Mouse (Mus musculus): Measurements from ENCODE around the gene Ctnnd2. TPM values are rescaled to one million over a fixed set of nuclear protein-coding genes. Genes with fewer than 3 reads are reported as not detected.

Gene Ctnnd2
- total RNA-seq, 2 experiments from 2014 or later: not detected

DNA sequence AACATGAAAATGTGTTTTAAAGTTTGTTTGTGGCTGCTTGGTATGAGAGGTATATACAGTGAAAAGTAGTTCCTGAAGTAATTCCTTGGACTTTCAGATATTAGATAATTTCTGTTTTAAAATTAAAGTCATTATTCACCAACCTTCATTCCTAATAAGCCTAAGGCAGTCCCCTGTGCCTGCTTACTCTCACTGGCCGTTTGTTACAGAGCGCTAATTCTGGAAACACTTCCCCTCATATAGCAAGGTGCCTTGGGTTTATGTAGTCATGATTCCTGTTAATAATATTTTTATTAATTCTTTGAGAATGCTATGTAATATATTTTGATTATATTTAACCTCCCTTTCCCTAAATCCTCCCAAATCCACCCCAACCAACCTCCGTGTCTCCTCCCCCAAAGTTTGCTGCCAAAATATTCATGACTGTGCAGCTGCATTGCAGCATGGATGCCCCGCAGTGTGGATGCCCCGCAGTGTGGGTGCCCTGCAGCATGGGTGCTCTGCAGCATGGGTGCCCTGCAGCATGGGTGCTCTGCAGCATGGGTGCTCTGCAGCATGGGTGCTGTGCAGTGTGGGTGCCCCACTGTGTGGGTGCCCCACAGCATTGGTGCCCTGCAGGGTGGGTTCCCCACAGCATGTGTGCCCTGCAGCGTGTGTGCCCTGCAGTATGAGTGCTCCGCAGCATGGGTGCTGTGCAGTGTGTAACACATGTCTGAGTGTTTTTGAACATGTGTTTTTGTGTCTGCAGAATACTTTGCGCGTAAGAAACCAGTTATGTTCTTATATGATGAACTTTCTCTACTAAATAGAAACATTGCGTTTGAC lies 63.0 kb downstream of the Ctnnd2 start:
- DNase-seq: no peak
- intact Hi-C loops (cut with DNase I): no loop called here

DNA sequence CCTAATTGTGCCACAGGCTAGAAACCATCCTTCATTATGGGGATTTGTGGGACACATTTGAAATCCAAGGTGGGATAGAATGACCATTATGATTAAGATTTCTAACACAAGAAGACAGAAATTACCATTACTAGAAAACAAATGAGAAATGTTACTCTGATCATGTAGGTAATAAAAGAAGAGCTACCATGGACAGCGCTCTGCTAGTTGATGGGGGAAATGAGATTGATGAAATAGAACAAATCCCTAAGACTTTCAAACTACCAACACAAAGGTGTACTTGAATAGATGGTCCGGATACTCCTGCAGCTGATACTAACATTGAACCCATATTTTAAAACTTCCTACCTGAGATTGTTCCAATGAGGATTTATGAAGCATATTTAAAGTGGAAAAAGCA lies 68.5 kb downstream of the Ctnnd2 start:
- DNase-seq: no peak
- intact Hi-C loops (cut with DNase I): no loop called here

DNA sequence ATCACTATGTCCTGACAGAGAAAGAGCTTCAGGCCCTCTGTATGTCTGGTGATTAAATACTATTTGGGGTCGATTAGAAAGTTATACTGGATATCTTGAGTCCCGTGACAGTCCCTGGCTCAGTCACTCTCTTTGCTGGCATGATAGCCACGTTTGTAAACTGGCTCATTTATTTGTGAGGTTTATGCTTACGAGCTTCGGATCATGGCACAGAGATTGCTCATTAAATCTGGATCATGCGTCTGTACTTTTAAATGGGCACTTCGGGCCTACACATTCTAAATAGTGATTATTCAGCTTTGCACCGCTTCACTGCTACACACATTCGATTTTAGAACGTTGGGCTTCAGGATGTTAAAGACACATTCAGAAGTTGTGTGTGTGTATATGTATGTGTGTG lies 96.4 kb downstream of the Ctnnd2 start:
- intact Hi-C loops (cut with DNase I): no loop called here
- DNase-seq: no peak

DNA sequence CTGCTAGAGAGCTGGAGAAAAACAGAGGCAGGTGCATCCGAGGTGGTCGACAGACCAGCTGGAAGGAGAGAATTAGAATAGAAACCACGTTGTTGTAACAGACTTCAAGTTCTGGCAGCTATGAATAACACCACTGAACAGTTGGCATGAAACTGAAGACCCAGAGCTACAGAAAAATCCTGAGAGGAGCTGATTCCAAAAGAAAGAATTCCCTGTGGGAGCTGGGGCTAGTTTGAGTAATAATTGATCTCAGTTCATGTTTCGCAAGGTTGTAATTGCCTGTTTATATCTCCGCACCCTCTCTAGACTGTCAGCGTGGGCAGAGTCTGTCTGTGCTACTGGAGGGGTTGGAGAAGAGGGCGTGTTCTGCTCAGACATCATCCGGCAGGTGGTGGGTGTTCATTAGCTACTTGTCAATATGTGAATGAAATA lies 98.8 kb downstream of the Ctnnd2 start:
- DNase-seq: no peak
- intact Hi-C loops (cut with DNase I): no loop called here

DNA sequence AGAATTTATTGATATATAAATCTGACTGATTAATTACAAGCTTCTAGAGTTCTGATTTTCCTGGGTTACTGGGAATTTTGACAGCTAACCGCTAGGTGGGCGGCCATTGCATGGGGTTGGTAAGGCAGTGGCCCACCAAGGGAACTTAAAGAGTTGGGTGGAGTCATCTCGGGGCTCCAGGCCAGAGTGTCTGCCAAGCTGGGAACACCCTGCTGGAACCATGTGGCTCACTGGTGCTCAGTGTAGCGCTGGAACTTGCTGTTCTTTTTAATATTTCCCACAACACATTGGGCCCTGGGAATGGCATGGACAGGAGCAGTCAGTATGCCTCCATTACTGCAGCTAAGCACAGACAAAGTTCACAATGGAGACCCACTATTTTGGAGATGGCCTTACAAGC lies 99.9 kb downstream of the Ctnnd2 start:
- DNase-seq: no peak
- intact Hi-C loops (cut with DNase I): no loop called here

DNA sequence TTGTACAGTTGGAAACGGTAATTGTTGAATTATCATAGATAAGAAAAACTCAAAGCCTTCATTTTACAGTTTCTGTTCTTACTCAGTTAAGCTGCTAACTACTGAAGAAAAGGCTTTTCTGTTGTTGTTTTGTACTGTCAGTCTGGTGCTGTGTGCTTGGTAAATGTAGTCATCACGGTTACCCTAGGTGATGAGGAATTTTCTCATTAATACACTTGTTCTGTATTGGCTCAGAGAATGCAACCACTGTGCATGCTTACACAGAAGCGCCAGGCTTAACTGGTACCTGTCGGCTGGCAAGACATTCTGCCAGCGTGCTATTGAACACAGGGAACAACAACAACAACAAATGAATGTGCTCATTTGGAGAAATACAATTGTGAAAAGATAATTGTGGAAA lies 103.3 kb downstream of the Ctnnd2 start:
- DNase-seq: no peak
- intact Hi-C loops (cut with DNase I): no loop called here

DNA sequence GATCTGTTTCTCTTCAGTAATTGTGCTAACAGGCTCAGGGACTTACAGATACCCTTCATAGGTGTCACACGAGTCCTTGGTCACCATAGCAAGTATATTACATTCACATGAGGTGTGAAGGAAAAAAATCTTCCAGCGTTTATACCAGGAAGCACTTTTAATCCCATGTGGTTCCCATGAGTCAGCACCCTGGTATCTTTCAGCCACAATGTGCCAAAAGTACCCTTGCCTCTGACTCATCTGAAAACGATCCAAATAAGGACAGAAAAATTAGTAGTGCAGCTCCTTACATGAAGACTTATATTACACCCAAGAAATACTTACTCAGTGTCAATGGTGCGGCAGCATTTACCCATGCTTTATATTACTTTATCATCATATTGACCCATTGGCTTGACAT lies 104.3 kb downstream of the Ctnnd2 start:
- no peak for DNase-seq
- intact Hi-C loops (cut with DNase I): no loop called here

DNA sequence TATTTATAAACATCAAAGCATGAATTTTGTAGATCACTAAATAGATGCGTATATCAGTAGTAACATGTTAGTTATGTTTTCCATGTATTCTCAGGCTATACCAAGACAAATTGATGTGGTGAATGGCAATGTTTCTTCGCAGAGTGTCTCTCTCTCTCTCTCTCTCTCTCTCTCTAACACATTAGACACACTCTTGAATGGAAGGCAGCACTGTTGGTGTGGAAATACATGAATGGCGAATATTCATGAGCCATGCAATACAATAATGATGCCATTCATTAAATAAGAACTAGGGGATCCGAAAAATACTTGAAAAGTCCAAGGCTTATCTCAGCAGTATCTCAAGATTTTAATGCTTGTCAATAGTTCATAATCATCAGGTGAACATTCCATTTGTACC lies 106.2 kb downstream of the Ctnnd2 start:
- DNase-seq: no peak
- intact Hi-C loops (cut with DNase I): no loop called here

DNA sequence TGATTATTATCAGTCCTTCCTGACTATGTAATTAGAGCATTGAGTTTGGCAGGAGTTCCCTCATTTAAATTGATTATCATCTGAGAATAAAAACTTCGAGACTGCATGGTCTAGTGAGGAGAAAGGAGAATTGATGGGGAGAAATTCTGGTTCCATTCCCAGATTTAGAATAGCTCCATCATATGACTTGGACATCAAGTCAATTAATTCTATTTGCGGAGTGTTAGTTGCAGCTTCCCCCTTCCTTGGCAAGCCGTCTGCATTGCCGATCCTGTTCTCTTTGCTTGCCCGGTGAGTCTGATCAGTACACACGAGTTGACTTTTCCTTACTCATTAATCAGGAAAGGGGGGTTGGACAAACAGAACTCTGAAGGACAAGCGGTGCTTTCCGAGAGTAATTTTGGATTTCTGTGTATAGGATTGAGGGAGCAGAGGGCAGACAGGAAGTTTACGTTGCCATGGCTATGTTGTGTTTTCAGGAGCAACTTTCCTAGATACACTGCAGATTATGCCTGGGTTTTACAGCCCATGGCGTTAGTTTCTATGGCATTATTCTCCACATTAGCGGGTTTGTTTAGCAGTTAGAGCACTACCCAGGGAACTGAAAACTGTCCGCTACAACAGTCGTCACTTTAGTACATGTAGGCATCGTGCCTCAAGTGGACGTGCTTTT lies 113.3 kb downstream of the Ctnnd2 start:
- DNase-seq: no peak
- intact Hi-C loops (cut with DNase I): no loop called here

DNA sequence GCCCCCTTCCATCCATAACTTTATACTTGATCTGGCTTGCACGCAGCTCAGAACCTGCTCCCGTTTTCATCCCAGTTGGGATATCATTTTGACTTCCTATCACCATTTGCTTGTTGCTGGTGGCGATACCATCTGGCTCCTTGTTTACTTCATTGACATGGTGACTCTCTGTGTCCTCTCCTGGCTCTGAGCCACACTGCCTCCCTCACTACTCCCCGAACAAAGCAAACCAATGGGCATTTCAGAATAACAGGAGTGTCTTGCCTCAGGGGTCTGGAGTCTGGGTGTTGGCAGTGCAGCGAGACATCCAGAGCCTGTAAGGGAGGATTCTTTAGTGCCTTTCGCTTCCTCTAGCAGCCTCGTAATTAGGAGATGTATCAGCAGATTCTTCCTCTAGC lies 113.9 kb downstream of the Ctnnd2 start:
- intact Hi-C loops (cut with DNase I): no loop called here

DNA sequence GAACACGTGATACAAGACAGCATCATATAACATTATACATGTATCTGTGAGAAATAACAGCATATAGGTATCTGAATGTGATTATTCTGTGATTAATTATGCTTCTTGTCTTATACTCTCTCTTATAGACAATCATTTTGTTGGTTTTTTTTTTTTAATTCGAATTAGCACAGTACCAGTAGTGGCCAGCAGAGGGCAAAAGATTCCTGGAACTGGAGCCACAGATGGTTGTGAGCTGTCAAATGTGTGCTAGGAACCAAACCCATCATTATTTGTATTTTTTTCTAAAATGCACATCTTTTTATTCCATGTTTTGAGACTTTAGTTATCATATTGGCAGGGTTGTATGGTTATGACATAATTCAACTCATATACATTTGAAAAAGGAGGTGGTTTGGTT lies 130.4 kb downstream of the Ctnnd2 start:
- intact Hi-C loops (cut with DNase I): no loop called here
- DNase-seq: no peak

More for the DNA sequence above, 113.9 kb downstream of the Ctnnd2 start:
- no peak for DNase-seq

DNA sequence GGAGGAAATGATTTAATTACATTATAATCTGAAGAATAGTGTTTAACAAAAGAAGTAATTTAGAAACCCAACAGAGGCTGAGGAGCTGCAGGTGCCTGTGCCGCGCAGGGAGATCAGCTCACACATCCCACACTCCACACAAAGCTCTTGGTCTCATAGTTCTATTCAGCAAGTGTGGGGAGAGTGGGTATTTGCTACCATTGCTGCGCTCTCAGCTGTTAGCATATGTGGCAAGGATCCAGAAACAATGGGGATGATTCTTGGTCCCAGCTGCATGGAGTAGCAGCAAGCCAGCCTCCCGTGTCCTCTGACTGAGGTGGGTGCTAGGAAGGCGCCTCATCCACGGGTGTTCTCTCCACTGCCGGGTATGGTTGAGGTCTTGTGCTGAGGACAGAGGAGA lies 134.0 kb downstream of the Ctnnd2 start:
- intact Hi-C loops (cut with DNase I): no loop called here
- no peak for DNase-seq

DNA sequence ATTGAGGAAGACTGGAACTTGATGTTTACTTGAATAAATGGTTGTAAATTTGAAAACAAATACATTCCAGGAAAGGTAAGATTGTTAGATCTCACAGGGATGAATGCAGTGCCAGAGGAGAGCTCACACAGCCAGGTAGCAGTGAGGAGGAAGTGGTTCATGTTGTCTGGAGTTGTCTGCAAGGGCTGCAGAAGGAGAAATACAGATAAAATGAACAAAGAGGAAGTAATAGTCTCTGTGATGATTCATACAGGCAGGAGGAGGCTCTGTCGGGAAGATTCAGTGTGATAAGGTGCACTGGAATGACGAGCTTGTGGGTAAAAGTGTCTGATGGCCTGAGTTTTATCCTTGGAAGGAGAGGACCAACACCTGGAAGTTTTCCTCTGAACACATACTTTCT lies 150.2 kb downstream of the Ctnnd2 start:
- intact Hi-C loops (cut with DNase I): no loop called here
- DNase-seq: no peak

DNA sequence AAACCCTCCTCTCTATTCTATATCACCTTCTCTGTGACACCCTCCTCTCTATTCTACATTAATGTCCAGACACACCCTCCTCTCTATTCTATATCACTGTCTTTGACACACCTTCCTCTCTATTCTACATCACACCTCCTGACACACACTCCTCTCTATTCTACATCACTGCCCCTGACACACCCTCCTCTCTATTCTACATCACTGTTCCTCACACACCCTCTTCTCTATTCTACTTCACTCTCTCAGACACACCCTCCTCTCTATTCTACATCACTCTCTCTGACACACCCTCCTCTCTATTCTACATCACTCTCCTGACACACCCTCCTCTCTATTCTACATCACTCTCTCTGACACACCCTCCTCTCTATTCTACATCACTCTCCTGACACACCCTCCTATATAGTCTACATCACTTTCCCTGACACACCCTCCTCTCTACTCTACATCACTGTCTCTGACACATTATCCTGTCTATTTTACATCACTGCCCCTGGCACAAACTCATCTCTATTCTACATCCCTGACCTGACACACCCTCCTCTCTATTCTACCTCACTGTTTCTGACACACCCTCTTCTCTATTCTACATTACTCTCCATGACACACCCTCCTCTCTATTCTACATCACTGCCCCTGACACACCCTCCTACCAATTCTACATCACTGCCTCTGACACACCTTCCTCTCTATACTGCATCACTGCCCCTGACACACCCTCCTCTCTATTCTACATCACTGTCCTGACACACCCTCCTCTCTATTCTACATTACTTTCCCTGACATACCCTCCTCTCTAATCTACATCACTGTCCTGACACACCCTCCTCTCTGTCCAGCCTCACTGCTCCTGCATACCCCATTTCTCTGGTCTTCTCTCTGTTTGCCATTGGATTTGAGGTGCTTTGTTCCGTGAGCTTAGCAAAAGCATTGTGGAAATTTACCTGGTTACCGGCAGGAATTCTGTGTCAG lies 161.2 kb downstream of the Ctnnd2 start:
- intact Hi-C loops (cut with DNase I): no loop called here
- no peak for DNase-seq

DNA sequence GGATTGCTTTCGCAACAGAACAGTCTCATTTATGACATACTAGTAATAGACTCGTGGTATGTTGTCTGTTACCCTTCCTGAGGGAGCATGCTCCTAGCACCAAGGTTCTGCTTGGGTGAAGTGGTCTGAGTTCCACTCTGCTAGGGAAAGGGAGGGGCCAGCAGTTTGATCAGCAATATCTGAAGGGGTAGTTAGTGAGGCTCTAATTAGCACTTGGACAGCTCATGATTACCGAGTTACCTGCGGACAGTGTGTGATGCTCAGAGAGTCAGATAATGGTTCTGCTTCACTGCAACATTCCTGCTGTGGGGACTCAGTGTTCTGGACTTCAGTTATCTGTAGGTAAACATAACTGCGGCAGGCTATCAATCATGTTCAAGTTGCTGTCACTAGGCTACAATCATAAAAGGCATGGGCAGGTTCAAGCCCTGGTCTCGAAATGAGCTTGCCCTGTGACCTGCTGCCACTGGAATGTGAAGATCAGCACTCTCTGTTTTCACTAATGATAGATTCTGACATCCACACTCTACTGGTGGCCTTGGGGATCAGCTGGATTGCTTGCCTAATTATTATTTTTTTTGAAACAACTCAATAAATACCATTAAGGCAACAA lies 166.3 kb downstream of the Ctnnd2 start:
- no peak for DNase-seq
- intact Hi-C loops (cut with DNase I): no loop called here

DNA sequence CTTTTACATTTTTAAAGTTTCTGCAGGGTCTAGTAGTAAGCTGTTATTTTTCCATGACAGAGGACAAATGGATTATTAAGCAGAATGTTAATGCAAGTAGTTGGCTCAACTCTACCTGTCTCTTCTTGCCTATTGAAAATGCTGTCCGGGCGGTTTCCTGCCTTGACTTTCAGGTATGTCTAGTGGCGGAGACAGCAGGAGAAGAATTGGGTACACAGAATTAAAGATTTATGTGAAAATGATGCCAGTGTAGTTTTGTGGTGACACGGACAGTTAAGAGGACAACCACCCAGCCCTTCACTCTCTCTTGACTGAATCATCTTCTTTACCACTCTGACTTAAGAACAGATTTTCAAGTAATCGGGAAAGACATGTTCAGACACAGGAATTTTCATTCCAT lies 173.4 kb downstream of the Ctnnd2 start:
- intact Hi-C loops (cut with DNase I): no loop called here
- no peak for DNase-seq

DNA sequence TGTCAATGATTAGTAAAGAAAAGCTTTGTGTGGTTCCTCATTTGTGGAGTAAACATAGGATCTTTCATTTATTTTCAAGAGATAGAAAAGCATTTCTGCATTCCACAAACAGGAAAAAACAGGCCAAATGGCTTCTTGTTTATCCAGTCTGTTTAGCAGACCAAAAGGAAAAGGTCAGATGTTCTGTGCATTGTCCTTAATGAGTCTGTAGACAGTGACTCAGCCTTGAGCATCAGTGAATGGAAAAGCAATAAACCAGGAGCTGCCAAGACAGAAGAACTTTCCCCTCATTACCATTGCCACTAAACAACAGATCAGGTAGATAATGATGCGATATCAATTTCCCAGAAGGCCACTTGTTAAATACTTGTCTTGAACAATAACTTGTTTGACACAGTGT lies 192.1 kb downstream of the Ctnnd2 start:
- DNase-seq: no peak
- intact Hi-C loops (cut with DNase I): no loop called here

DNA sequence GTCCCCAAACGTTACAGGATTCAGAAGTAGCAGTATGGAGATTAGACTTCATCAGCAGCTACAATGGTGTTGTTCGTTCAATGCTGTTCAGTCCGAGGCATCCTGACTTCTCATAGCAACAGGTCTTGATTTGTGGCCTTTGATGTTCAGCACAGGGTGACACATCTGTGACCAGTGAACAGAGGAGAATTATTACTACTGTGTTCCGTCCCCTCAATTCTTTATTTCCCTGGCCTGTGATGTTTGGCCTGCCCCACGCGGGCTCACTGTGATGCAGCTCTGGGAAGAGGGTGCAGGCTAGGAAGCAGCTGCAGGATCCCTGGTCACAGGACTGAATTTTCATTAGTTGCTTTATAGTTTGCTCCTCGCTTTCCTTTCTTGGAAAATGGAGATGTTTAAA lies 197.6 kb downstream of the Ctnnd2 start:
- no peak for DNase-seq
- intact Hi-C loops (cut with DNase I): no loop called here

DNA sequence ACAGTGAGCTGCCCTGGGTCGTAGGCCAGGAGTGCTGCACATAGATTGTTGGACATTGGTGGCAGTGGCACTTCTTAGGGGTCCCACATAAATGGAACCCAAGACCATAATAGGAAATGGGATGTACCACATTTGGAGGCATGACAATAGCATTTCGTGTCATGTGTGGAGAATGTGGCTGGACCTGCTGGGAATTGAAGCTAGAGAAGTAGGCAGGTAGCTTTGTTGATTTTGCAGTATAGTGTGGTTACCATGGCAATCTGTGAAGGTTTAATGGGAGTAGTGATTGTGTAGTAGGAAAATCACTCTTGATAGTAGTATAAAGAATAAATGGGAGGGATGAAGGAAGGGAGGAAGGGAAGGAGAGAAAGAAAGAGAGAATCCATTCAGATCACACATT lies 198.8 kb downstream of the Ctnnd2 start:
- intact Hi-C loops (cut with DNase I): no loop called here
- DNase-seq: no peak

DNA sequence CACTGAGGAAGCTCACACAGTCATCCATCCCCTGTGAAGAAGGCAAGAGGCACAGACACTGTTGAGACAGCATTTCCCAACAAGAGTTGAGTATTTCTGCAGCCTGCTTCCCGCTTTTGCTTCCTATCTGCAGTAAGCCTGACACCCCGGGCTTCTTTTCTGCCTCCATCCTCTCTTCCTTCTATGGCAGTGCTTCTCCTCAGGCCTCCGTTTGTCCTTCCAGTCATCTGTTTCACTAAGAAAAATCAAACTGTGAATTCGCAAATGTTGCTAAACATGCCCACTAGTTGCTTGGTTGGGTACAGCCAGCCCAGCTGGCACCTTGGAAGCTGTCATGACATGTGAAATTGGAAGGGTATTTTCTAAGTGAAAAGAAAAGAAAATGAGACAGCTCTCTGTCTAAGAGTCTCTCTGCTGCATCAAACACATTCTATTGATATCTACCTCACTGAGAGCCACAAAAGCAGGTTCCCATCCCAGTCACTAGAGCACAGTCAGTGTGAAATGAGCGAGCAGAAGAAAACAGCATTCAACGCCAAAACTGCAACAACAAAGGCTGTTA lies 201.3 kb downstream of the Ctnnd2 start:
- intact Hi-C loops (cut with DNase I): no loop called here
- no peak for DNase-seq

Measured in gastrocnemius, postnatal 36 days (tissue).